Mouse (Mus musculus) heart, adult 18-20 months (tissue): ENCODE data around the gene Lrrc4. TPM values are rescaled to one million over a fixed set of nuclear protein-coding genes. Genes with fewer than 3 reads are reported as not detected.

Experiments
- DNase-seq, 2 experiments: peaks; one replicate each; pipeline ENCODE4 v3.0.0; 2021 to 2022; ENCODE audit warnings: mixed read lengths in 1 of 2
- total RNA-seq, 2 experiments: library from RNA; stranded (reverse); gene quantifications; 2 replicates each; pipeline ENCODE4 v1.2.3; 2021

Lrrc4 gene
- total RNA-seq, 2 experiments from 2014 or later = 0.54 to 0.65 TPM

DNA sequence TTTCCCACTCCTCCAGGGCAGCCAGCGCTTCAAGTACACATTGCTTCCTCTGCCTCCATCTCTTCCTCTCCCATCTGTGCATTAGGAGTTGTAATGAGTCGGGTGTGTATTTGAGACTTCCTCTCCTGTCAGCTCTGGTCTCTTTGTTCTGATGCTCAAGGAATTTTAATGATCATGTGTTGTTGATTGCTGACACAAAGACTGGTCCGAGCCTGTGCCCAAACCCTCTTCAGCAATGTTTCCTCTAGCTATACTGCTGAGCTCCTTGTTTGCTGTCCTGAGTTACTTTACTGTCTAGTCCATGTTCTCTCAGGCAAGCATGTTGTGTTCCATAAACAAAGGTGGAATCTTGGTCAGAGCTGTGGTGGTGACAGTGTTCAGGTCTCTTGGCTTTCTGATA, 102.3 kb downstream of the Lrrc4 start:
- no peak for DNase-seq

DNA sequence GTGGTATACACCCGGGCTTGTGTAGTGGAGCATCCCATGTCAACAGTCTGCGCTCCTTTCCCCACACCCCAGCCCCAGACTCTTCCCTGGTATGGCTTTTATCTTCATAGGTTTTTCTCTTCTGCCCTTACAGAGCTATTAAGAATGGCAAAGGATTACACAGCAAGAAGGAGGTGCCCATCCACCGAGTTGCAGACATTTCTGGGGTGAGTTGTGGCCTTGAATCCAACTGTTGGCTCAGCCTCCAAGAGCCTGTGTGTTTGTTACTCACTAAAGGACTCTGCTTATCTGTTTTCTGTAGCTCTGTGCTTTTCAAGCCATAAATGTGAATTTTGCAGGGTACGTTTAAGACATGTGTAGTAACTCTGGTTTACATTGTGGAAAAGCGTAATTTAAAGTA, 106.8 kb downstream of the Lrrc4 start:
- no peak for DNase-seq

DNA sequence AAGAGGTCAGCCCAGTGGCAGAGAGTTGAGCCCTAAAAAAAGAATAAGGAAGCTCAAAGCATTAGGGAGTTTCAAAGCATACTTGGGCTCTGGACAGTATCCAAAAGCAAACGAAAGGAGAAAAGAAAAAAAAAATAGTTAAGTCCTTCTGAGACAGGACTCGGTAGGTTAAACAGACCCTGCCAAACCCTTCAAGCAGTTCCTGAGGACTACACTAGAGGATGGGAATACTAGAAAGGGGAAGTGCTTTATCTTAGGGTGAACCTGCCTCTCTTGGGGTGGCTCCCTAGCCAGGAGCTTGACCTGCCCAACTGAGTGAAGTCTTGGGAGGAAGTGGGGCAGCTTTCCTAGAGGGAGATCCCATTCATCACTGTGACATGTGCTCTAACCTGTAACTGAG, 108.5 kb downstream of the Lrrc4 start:
- no peak for DNase-seq

DNA sequence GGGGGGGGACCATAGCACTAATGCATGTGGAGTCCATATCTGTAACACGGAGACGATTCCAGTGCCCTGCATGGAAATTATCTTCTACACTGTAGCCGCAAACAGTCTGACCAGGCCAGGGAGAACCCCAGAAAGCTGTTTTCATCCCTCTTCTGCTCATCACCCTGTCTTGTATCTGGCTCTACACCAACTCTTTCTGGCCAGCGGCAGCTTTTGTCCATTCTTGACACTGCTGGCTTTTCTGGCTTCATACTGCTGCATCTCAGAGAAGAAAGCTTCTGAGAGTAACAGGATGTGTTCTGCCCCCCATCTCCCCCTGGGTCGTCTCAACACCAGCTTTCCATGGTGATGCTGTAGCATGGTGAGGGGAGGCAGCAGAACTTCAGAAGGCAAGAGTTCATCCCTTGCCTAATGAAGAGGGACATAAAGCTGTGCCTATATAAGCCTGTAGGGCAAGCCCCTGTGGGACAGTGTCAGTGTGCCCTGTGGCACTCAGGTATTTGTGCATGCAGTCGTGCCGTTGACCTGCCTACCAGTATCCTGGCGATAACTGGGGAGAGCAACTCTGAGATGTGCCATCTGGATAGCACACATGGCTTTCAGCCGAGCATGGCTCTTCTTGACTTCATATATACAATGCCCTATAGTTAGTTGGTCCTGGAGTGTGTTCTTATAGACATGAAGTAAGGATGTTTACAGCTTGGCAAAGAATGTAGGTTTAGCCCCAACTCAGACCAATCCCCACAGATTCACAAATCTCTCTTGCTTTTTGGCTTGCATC, 111.0 kb downstream of the Lrrc4 start:
- DNase-seq = no peak

DNA sequence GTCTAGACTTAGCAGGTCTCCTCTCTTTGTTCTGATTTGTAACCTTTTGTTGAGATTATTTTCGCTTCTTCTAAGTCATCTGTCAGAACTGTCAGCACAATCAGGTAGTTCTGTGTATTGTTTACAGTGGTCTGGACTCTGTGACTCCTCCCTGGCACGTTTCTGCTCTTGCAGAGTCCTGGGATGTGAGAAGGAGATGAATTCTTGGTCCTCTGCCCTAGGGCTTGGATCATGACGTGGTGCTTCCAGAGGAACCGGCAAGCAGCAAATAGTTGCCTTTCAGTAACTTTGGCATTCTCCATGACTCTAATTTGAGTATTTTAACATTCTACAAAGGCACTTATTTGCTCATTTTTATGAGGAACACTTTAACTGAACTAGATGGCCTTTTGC, 113.7 kb downstream of the Lrrc4 start:
- DNase-seq = peak; percentile 22 to 29

DNA sequence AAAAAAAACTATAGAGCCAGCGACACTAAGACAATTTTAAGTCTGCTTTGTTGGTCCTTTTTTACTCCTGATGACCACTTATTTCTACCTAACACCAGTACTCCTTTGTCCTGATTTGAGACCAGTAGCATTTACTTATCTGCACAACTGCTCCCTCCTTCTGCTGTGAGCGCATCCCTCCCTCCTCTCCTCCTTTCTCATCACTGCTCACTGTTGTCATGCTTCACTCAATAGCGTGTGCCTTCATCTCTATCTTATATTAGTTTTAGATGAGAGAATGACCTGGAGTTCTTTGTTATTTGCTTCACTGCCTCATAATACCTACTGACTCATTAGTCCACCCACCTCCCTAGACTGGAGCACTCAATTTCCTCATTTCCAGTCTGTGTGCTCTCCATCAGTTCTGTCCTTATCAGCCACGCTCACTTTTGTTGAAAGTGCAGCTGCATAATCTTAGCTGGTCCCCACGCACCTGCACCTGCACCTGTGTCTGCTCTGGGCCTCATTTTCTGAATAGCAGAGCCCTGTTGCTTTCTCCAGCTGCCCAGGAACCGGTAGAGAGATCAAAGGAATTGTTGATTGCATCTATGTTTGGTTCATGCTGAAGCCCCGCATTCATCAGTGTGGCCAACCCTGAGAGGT, 114.2 kb downstream of the Lrrc4 start:
- DNase-seq = no peak

DNA sequence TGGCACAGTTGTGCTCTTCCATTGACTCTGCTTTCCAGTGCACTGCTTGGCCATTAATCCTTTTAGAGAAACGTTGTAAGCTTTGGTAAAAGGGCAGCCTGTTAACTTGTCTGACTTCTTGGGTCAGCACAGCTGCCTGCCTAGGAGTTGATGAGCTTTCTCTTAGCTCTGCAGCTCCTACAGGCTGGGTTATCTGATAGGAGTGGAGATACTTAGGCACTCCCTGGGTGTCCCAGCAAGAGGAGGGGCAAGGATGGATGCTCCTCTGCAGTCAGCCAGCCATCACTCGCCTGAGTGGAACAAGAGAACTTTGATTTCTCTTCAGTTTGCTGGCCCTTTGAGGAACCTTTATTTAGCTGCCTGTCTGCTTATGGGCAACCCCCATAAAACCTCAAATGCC, 121.5 kb downstream of the Lrrc4 start:
- no peak for DNase-seq

DNA sequence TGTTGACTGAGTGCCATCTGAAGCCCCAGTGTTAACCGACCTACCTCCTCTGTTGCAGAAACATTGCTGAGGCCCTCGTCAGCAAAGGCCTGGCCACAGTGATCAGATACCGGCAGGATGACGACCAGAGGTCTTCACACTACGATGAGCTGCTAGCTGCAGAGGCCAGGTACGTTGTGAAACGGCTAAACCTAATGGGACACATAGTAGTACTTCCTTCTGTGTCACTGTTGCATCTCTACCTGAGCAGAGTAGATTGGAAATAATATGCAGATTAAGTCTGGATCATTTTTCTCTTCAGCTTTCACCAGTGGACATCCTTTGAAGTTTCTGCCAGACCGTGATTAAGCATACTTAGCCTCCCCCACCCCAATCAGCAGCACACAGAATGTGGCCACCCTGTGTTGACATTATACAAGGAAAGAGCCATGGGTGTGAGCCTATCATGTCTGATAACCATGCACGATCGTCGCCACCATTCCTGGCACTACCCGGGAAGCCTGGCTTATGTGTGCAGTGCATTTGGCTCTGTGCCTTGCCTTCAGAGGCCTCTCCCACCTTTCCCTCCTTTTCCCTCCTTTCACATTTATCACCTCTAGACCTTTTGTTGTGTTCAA, 124.5 kb downstream of the Lrrc4 start:
- peak; percentile 30 to 33 for DNase-seq

DNA sequence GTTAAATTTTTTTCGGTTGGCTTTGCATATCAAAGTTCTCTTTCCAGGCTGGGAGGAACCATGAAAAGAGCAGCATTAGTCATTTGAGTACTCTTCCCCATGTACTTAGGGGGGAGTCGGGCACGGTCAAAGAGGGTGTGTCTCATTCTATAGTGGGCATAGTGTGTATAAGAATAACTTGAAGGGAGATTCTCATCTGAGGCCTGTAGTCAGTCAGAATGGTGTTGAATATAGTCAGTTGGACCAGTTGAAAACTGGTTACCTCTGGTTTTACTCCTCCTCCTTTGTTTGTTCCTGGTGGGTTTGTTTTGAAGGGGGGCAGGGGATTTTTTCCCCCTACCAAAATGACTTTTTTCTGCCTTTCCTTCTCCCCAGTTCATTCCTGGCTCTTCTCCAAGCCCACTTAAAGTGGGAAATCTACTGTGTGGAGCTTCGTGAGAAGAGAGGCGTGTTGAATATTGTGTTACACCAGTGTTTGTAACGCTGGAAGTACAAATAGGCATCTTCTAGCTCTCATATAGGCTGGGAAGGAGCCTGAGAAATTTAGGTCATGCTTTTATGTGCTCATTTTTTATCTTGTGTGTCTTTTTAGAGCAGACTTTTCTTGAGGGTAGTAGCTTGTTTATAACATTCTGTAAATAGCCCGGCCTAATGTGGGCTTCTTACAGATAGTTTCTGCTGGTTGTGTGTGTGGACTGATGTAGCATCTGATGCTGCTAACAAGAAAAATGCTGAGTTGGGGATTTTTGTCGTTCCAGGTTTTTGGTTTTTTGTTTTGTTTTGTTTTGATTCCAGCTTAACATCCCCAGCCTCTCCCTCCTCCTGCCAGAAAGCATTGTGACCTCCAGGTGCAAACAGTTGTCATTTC, 125.2 kb downstream of the Lrrc4 start:
- DNase-seq = no peak

DNA sequence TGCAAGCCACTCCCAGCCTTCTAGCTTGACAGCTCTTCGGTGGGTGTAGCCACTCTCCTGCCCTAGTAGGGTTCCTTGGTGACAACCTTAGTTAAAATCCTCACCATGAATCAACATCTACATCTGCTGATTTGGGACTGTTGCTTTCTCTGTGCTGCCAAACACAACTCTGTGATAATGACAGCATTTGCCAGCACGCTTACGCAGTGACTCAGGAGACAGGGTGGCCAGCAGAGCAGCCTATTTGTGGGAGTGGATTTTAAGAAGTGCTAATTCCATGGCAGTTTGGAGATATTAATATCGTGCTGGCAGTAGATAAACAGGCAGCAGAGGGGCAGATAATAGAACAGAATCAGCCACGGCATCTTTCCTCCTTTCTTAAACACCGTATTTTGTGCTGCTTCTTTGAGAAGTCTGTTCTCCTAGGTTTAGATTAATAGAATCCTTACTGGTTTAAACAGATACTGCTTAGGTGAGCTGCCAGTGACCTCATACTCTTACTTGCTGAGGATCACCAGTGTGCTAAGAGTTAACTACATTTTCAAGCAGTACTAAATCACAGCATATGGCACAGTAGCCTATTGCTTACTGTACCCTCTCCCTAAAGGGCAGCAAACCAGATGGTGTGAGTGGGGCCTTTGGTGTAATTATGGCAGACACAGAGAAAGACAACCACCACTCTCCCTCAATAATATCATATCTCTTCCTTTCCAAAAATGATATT, 126.0 kb downstream of the Lrrc4 start:
- DNase-seq = peak; percentile 35 to 48

DNA sequence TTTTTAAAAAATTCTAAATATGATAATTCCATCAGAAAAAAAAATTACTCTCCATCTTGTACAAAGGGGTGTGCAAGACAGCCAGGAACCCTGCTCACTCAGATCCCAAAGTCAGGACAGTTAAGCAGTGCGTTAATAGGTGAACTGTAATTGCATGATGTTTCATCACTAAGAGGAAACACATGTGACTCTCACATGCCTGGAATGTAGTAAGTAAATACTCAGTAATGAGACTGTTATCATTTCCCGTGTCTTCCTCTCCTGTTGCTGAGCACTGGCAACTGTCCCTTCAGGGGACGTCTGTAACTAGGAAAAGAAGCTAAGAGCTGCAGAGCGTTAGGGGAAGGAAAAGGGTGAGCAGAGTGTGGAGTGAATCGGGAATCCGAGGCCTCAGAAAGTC, 126.9 kb downstream of the Lrrc4 start:
- DNase-seq = no peak

DNA sequence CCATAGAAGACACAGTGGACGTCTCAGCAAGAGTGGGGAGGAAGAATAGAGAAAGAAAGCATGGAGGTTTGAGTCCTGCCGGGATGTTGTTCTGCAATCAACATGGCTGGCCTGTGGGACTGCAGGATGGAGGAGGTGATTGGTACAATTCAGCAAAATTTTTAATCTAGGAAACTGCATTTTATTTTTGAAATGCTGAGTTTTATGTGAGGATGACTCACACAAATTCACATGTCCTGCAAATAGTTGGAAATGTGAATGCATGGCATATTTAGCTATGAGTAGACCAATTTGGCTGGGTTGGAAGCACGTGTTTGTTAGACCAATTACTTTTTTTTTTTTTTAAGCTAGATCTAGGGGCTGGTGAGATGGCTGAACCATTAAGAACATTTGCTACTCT, 134.3 kb downstream of the Lrrc4 start:
- DNase-seq = no peak

DNA sequence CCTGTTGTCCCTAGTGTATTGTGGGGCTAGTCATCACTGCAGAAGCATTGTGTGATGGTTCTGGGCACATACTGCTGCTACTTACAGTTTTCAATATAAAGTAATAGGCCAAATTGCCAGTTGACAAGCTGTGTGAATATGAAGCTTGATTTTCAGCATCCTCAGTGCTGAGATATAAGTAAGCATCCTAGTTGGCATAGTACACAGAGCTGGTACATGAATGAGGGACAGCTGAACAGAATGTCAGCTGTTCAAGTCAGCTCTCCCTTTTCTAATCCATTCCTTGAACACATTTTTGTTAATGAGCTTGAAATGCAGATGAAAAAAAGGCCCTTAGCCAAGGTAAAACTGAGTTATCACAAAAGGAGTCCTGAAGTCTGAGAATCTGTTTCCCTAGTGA, 138.9 kb downstream of the Lrrc4 start:
- no peak for DNase-seq

DNA sequence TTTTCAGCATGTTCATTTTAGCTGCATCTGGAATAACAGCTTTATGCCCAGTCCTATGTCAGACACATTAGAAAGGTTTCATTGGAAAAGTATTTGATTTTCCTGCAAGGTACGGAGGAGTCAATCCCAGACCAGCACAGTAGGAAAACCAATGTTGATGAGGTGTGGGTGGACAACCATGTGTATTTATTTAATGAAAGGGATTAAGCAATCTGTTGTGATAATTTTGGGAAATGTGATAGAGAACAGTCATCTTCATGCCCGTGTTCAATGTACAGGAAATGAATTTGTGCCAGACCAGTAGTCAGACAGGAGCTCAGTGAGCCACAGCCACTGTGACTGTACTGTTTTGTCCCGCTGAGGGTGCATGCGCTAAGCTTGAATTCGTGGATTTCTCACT, 143.8 kb downstream of the Lrrc4 start:
- no peak for DNase-seq

DNA sequence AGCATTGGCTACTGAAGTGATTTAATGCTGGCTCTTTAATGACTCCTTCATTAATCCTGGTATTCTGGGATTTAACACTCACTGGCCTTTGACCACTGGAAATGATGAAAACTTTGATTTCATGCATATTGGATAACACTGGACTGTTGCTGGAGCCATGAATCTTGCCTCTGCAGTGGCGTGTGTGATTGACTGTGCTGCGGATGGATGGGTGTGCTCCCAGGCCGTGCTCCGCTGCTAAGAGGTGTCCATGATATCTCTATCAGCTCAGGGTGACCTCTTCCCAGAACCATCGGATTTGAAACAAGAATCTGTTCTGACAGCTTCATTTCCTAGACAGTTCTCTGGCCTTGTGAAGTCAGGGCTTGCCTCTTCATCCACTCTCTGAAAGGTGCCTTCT, 145.8 kb downstream of the Lrrc4 start:
- DNase-seq = no peak

DNA sequence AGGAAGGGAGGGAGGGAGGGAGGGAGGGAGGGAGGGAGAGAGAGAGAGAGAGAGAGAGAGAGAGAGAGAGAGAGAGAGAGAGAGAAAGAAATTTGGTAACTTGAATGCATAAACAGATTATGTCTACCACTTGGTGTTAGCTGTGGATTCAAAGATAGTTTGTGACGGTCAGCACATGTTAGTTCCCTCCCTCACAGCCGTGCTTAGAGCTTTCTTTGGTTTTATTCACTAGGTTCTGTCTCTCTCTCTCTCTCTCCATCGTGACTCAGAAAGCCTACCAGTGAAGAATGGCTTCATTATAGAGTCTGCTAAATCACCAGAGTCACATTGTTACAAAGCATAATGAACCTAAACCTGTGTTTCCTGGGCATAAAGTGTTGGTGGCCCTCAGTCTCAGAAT, 146.5 kb downstream of the Lrrc4 start:
- no peak for DNase-seq

DNA sequence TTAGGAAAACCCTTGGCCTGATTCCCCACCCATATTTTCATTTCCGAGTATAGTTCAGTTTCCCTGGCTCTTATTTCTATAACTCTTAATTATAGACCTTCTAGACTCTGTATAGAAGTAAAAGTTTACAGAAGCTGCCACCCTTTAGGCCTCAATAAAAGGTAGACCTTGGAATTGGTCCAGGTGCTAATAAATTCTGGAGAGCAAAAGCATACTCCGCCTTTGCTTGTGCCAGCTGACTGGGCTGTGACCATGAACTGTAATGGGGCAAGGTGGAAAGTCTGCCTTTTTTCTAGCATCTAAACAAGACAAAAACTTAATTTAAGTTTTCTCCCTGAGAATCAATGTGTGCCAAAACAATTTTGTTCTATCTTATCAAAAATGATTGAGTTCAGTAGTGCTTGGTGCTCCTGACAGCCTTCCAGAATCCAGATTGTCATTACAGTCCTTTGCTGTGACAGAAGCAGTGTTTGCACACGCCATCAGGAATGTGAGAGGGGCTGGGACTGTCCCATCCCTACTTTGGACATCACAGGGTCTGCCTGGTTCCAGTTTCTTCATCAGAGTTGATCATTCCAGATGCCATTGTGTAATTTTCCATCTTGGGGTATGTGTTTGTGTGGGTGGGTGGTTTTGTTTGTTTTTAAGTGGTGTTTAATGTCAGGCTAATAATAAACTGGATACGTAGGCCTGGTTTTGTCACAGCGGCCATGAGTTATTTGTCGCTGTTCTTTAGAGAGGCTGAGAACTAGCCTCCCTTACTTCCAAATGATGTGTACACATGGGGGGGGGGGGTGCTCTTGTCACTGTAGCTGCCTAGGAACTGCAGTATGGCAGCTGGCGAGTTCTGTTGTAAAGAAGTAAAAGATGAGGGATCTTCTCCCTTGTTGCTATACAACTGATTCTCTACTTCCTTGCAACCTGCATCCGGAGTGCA, 149.8 kb downstream of the Lrrc4 start:
- no peak for DNase-seq

DNA sequence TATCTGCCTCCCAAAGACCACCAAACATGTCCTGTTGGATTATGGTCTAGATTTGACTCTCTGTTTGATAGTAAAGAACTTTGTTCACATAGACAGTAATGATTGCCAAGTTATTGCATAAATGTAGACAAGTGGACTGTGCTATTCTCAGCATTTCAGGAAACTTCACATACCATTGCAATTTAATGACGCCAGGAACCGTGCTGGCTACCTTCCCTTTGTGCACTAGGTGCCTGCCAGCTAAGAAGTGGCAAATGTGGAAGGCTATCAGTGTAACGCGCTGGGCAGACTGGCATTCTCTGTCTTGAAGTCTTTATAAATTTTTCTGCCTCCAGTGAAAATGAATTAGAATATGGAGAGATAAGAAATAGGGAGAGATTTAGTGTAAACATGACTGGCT, 151.0 kb downstream of the Lrrc4 start:
- DNase-seq = peak; percentile 51 to 63

DNA sequence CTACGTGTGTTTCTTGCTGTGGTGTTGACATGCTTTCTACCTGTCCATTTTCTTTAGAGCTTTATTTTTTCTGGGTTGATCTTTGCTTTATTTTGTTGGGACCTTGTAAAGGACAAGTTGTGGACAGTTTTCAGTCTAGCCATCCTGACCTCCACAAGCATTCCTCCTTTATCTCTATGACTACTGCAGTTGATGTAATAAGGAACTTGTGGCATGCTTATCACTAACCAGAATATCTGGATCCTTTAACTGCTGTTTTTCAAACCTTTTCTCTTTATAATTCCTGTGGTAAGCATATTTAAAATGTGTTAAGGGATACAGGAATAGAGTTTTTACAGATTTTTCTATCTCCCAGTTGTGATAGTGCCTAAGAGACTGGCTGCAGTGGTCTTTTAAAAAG, 152.7 kb downstream of the Lrrc4 start:
- DNase-seq = no peak

DNA sequence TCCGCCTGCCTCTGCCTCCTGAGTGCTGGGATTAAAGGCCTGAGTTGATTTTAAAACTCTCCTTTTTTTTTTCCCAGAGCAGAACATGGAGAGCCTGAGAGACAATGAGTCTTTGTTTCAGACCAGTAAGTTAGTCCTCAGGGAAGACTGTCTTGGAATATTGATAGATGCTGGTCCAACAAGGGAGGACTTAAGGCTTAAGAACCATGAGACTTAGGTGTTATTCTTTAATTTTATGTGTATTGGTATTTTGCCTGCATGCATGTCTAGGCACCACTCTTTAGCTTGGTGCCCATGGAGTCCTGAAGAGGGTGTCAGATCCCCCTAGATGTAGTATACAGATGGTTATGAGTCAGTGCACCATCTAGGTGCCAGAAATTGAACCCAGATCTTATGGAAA, 156.9 kb downstream of the Lrrc4 start:
- no peak for DNase-seq

DNA sequence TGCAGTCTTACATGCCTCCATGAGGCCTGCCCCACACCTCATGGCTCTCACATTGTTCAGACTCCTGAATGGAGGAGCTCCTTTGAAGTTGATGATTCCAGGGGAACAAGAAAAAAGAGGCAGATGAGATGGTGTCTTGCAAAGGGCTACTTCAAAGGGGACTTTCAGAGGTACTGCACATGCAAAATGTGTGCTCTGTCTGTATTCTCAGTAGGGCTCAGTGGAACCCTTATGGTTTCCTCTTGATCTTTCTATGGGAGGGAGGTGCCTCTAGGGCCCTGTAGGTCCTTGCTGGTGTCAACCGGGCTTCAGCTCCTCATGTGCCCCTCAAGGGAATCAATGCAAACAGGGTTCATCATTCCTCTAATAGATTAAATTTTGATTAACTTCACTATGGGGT, 159.2 kb downstream of the Lrrc4 start:
- DNase-seq = no peak
